Mouse (Mus musculus) R1 (cell line): ENCODE data around the gene Trcg1.
"Not testable (repeated sequence)": the region's sequence is repeated elsewhere in the genome, so short reads cannot be mapped to it uniquely, and the experiment has no call there.

ENCODE experiments used
- DNase-seq: peaks from one replicate; pipeline ENCODE4 v3.0.0-alpha.2; 2018; ENCODE audit warnings: low read depth, low spot score

Trcg1 gene

DNA sequence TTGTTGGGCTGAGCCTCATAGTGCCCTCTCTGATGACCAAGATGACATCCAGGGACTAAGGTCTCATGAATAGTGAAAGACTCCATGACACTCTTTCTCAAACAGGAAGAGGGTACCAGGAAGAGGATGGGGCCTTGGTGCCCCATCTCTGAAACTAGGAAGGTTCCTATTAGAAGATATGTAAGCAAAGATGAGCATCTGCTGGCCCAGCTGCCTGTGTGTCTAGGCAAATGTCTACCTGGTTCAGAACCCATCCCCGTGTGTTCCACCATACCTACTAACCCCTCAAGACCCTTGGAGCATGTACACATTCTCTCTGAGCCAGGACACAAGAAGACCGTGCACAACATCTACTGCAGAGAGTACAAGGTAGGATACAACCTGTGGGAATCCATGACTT is at the start of gene Trcg1:
Gene Trcg1, plus strand, starts transcription at position 301 of the 400 bp plus-strand sequence.
- DNase-seq, result no peak

DNA sequence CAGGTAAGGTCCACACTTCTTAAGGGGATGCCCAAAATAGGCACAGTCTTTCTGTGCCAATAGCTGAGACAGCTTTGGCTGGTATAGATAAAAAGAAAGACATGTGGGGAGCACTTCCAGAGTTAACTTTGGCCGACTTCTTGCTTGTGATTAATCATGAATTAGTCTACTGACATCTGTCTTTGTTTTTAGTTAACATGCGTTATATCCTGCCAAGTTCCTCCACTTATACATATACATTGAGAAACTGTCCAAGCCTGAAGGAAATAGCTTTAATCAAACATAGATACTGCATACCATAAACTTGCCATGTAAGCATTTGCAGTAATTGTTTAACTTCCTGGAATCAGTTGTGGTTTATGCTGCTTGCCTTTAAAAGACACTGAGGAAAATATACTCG is 39.6 kb upstream of the Trcg1 start:
- DNase-seq, result no peak

DNA sequence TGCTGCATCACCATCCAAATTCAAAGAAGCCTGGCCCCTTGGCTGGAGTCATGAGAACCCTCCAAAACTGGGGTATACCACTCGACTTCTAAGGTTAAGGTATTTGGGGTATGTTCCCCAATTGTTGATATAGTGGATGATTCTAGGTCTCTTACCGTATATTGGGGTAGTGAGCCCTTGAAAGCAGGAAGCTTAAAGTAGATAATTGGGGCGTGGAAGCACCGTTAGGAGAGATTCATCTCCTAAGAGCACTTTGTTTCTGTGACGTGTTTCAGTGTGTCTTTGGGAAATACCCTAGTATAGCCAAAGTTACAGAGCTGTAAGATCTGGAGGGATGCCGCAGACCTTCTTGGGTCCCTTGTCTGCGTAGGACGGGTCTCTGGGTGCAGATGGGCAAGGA is 38.9 kb upstream of the Trcg1 start:
- DNase-seq, result no peak

DNA sequence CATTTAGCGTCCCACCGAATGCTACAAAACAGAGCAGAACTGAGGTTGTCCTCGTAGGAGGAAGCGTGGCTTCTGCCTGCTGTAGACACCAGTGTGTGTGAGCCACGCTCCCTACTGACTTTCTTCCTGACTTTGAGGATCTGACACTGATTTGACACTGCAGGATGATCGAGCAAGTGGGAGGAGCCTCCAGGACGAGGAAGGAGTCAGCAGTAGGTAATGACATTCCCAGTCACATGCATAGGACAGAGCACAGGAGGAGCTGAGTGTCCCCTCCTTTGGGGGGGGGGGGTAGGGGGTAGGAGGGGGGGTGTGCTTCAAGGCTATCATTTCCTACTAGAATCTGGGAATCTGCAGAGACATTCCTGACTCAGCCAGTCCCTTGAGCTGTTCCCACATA is 33.4 kb upstream of the Trcg1 start:
- peak; percentile 54 for DNase-seq

DNA sequence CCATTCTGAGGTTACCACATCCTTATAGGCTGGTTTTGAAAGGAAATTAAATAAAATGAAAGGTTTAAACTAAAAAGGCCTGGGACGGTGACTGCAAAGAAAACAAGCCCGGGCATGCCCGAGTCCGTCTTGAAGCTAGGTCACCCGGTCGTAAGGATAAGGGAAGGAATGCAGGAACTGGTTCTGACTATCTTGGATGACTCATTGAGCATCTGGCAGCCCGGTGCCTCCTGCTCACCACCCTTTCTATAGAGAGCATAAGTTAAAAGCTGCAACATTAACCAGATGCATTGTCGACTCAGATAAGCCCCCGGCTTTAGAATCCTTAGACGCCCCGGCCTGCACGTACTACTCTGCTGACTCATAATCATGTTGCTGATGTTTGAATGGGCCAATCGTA is 32.8 kb upstream of the Trcg1 start:
- not testable (repeated sequence) for DNase-seq

DNA sequence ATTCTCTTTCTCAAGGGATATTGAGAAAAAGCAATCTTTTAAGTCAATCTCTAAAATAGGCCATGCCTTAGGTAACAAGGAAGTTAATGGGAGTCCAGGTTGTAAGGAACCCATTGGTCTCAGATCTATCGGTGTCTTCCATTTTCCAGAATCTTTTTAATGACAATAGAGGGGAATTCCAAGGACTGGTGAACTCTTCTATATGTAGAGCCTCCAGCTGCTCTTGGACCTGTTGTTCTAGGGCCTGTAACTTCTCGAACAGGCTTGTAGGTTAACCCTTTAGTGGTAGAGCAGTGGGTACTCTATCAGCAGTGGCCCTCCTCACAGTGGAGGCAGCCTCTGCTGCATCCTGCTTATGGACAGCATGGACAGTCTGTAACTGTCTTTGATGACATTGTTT is 29.5 kb upstream of the Trcg1 start:
- peak; percentile 81 for DNase-seq

DNA sequence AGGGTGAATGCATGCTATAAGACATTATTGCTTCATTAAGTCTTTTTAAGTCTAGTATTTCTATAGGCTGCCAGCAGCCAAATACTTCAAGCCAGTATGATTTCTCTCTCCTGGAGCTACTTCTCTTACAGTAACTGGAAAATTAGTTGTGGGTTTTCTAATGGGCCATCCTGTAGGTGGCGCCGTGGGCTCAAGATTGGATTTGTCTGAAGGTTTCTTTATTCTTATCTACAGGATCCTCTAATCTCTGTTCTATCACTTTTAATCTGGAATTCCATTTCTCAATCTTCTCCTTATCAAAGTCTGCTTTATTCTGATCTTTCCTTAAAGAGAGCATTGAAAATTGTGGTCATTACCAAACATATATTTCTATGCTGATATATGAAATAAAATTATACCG is 27.0 kb upstream of the Trcg1 start:
- DNase-seq, result peak; percentile 55

DNA sequence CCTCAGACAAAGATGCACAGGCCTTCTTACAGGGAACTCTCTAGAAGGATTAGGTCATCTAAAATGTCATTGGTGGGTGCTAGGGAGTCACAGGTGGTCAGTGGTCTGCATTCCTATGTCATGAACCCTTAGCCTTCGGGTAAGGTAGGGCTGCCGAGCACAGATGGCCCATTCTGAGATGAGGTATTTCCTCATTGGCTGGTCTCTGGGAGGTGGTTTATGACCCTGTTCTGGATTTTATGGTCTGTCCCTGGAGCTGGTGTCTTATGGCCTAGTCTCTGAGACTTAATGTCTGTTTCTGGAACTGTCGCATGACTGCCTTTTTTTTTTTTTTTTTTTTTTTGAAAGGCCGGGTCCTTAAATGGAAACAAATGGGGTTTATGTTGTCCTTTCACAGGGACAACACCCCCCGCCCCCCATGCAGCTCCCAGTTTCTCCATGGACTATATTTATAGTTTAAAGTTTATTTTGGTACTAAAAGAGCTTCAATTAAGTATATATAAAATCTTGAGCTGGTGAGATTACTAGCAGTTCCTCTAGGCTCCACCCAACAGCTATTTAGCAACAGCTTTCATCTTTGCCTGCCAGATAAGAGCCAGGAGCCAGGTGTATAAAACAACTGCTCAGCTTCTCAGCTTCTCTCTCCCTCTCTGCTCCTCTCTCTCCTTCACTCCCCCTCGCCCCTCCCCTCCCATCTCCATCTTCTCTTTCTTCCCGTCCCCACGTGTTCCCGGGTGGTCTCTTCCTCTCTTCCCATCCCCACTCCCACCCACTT is 23.7 kb upstream of the Trcg1 start:
- no peak for DNase-seq

DNA sequence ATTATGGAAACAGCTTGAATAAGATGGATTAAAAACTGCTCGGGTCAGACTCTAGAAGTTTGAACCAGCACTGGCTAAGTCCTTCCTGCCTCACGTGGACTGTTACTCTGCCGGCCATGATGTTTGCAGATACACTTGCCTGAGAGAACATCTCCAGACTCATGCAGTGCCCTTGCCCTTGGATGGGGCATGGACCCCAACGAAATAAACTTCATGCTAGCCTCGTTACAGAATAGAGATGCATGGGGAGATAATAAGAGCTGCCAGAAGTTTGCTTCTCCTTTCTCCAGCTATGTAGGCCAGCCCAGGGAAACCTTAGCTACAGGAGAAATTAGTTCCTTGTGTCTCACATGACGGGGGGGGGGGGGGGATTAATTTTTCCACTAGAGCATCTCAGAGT is 21.9 kb upstream of the Trcg1 start:
- DNase-seq, result no peak

DNA sequence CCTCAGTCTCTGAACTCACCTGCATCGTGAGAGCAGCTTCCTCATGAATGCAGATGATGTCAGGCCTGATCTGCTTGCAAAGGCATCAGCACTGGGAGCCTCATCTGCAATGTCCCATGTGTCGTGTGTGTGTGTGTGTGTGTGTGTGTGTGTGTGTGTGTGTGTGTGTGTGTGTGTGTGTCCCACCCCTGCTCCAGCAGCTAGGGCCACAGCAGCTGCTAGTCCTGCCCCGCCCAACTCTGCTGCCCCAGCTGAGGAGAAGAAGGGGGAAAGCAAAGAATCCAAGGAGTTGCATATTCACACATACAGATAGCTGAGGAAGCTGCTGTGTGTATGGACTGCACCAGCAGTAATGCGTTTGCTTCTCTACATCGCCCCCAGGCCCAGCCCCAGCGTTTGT is 19.1 kb upstream of the Trcg1 start:
- DNase-seq, result no peak

DNA sequence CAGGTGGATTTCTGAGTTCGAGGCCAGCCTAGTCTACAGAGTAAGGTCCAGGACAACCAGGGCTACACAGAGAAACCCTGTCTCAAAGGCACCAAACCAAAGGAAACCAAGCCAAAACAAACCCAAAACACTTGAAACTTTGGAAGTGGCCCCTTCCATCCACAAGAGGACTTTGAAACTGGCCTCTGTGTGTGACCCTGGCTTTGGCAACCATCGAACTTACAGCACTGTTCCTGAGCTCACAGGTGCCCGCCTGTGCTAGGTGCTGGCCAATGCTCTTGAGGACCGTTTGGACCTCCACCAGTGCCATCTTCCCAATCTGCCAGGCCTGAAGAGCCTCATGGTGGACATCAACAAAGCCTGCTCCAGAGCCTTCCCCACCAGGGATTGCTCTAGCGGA is 17.6 kb upstream of the Trcg1 start:
- no peak for DNase-seq

DNA sequence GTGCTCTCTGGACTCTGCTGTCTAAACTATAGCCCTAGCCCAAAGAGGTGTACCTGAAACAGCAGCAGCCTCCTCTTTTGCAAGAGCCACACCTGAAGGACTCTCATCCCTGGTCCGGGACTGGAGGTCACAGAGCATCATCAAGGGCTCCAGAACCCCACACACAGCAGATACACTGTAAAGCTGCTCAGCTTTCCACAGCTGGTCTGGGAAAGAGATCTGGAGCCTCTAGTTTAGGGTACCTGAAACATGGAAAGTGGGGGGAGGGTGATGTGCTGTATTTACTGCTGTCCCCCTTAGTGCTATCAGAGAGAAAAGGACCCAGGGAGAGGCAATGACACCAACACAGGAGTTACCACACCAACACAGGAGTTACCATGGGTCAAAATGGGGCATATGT is 16.8 kb upstream of the Trcg1 start:
- DNase-seq, result no peak

DNA sequence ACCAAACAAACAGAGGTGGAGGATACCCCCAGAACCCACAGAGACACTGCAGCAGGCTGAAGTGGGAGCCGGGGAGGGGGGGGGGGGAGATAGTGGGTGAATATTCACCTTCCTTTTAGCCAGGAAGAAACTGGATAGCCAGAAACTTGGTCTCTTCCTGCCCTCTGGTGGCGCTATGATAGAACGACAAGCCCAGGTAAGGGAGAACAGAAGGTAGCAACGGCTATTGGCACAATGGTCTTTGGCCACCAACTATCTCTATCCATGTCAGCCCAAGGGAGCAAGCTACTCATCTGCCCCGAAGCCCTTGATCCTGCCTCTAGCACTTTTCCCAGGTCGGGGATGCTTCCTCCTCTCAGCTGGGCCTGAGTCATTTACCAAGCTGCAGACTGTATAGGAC is 16.0 kb upstream of the Trcg1 start:
- DNase-seq, result peak; percentile 79

DNA sequence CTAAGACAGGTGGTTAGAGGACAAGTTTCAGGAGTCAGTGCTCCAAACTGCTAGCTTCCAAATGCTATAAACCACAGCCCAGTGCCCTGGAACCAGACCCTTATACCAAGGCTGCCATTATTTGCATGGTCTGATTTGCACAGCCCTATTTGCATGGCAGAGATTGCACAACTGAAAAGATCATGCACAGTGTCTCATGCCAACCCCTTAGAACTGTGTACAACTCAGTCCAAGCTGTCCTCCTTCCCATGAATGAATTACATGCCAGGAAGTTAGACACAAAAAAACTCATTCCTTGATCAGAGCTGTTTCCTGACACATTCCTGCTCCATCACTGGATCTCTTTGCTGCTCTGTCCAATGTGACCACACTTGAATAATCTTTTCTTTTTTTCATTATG is 13.0 kb upstream of the Trcg1 start:
- no peak for DNase-seq

DNA sequence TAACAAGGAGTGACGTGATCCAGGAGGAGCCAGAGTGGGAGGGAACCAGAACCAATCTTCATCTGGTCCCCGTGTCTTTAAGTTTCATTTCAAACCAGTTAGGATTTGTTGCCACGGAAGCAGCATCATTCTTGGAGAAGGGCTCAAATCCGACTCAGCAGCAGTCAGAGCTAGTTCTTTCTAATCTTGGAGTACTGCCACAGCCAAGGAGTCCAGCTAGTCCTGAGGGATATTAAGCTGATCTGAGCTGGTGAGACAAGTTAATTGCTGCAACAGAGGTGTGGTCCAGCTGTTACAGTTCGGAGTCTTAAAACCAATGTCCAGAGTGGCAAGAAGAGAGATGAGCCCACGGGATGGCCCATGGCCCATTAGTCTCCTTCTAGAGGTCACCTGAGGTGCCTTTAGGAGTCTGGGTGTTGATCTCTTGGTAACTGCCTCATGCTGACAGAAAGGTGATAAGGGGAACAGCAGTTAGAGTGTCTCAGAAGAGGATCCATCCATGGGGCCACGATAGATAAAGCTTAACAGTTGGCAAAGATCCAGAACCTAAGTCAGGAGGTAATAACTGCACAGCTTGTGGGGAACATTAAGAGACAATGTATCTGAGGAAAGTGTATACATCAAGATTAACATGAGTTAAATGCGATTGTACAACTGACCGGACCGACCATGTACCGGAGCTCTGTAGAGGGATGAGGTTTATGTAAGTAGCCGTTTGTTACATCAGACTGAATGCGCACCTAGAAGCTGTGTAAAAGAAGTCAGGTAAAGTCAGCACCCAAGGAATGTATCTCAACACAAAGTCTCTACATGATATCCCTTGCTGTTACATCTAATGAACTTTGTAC is 10.4 kb upstream of the Trcg1 start:
- DNase-seq, result no peak

DNA sequence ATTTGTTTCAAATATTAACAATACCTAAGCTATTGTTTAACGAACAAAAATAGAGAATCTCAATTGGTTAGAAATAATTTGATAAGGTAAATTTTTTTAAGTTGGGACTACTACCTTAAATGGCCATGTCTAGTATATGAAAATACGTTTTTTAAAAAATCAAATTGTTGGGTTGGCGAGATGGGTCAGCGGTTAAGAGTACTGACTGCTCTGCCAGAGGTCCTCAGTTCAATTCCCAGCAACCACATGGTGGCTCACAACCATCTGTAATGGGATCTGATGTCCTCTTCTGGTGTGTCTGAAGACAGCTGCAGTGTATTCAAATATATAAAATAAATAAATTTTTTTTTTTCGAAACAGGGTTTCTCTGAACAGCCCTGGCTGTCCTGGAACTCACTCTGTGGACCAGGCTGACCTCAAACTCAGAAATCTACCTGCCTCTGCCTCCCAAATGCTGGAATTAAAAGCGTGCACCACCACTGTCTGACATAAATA is 9.7 kb upstream of the Trcg1 start:
- DNase-seq, result not testable (repeated sequence)

DNA sequence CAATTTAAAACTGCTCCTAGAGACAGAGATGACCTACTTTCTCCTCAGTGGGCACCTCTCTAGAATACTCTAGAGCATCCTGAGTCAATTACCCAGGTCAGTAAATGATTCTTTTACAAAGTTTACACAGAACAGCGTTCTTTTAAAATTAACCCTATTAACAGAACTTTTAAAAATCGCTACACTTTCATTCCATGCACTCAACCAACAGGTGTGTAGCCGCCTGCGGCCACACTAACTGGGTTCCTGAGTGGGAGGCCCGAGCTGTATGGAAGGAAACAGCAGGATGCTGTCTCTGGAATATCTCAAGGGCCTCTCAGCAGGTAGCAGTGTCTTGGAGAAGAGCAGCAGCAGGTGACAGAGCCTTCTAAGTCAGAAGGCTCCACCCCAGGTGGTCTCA is 9.2 kb upstream of the Trcg1 start:
- DNase-seq, result no peak

DNA sequence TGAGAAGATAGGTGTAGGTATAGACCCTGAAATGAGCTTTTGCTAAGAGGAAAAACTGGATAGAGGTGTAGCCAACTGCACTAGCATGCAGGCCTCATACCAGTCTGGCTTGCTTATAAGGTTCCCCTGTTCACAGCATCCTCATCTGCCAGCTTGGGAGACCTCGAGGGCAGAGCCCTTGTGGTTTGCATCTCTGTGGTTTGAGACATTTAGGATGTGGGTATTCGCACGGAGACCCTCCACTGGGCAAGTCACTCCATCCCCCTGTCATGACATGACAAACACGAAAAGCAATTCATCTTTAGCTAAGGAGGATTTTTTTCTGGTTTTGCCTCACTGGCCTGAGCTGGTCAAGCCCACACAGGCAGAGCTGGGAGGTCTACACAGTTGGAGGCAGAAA is 8.2 kb upstream of the Trcg1 start:
- no peak for DNase-seq

DNA sequence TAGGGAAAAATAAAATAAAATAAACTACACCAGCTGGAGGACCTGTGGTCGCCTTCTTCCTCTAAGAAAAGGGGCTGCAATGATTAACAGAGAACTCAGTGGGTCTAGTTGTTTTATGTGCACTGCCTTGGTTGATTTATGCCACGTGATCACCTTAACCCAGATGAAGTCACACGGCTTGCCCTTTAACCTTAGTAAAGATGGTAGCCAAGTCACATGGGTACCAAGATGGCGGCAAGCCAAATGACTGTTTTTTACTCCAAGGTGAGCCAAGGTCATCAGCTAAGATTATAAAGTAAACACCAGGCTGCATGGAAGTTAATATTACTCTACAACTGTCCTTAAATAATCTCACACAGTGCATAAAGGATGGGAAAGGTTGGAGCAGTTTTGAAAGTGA is 6.6 kb upstream of the Trcg1 start:
- DNase-seq, result peak; percentile 28

DNA sequence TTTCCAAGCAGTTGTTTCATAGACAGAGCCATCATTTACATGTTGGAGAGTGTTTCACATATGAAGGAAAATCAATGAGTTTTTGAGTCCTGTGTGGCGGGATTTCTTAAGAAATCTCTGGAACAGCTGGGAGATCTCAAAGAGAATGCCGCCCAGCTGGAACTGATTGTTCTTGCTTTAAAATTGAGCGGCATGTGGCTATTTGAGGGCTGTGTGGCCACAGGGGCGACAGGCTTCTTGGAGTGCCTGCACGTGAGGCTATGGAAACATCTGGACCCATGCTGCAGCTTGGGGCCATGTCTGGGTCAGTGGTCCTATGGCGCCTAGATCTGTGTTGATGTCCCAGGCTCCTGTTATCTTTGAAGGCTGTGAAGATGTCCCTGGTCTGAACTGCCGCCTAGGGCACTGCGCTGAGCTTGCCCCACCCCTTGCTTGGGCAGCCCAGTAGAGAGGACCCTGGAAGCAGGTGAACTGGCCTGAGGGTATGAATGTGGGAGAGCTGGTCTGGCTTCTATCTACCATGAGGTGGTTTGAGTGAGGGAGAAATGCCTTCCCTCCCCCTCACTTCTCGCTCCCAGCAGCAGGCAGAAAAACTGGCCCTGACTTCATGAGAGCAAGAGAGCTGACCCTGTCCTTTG is 6.1 kb upstream of the Trcg1 start:
- peak; percentile 20 for DNase-seq

DNA sequence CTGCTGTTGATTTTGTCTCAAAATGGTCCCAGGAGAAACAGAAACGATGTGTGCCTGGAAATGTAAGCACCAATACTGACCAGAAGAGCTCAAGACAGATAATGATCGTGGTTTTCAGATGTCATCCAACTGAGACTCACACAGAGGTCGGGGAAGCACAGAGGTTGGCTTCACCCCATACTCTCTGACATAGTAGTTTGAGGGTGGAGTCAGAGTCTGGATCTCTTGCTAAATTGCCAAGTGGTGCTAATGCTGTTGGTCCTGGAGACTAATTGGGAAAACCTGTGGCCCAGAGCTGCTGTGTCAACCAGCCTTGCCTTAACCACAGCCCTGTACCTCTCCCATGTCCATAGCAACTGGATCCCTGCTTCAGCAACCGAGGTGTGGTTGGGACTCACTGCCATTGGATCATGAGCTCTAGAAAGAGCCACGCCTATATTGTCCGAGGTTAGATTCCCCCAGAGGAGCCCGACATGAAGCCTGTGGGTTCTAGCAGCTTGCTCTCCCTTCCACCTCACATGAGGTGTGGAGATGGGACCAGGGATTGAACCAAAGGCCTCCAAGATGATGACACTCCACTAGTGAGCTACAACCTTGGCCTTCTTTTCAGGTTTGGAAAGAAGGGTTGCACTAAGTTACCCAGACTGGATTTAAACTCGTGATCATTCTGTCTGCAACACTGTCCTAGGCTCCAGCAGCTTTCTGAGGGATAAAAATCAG is 4.7 kb upstream of the Trcg1 start:
- DNase-seq, result no peak
